Mouse (Mus musculus): ENCODE data around the gene Vmn2r87. TPM values are rescaled to one million over a fixed set of nuclear protein-coding genes. Genes with fewer than 3 reads are reported as not detected.
A peak's percentile ranks its signal among the peaks of the same experiment; 100 is the strongest.
"Not testable (repeated sequence)": the region's sequence is repeated elsewhere in the genome, so short reads cannot be mapped to it uniquely, and the experiment has no call there.

Gene Vmn2r87
- not detected for polyA plus RNA-seq (2012; fragmentation: generic; extraction: Trizol)
- long read RNA-seq, experiment 1, result 0 reads
- long read RNA-seq, experiment 2, result 0 reads

- Histone ChIP-seq H3ac (ENCODE audit: control insufficient read depth, insufficient read length, low read depth) (no peak within 1 kb of the TSS), H3K4me3 (ENCODE audit: insufficient read depth, poor library complexity, severe bottlenecking) (no peak within 1 kb of the TSS), H3K79me3 (ENCODE audit: low read depth) (no peaks in the 10 kb centered on the region), H3K79me2 (ENCODE audit: control insufficient read depth, insufficient read depth) (no peaks in the 10 kb centered on the region), H3K27me3 (ENCODE audit: control insufficient read depth, insufficient read depth, insufficient read length) (no peaks in the 10 kb centered on the region), H3K36me3 (ENCODE audit: control insufficient read depth, insufficient read depth) (no peaks in the 10 kb centered on the region)
- TF ChIP-seq MYOG (IDR thresholded peaks at IDR 0.05; ENCODE audit: control insufficient read depth, extremely low read depth, insufficient read length) (no peak), MAX (IDR thresholded peaks at IDR 0.05) (no peak), MYOD1 (IDR thresholded peaks at IDR 0.05; ENCODE audit: control insufficient read depth, insufficient read length, low read depth) (no peak), CTCF (IDR thresholded peaks at IDR 0.05; ENCODE audit: control insufficient read depth, insufficient read depth, insufficient read length) (no peak), FOSL1 (IDR thresholded peaks at IDR 0.05; ENCODE audit: insufficient read depth, low read length, poor library complexity, severe bottlenecking) (no peak), USF1 (IDR thresholded peaks at IDR 0.05; ENCODE audit: low read depth) (no peak), CEBPB (IDR thresholded peaks at IDR 0.05; ENCODE audit: low read depth) (no peak)
Measured at GRCm38 (mm10) chr10:130497296-130497695, at the start of gene Vmn2r87. Vmn2r87 (minus strand) TSS chr10:130497396.

GRCm38 (mm10) chr10:130544331-130544730, 47.1 kb upstream of the Vmn2r87 start:
- H3ac ChIP-seq (ENCODE audit: control insufficient read depth, insufficient read length, low read depth); H3K27me3 ChIP-seq (ENCODE audit: control insufficient read depth, insufficient read depth, insufficient read length); H3K4me3 ChIP-seq (ENCODE audit: insufficient read depth, poor library complexity, severe bottlenecking); H3K36me3 ChIP-seq (ENCODE audit: control insufficient read depth, insufficient read depth): not testable (repeated sequence)
- H3K79me2 ChIP-seq (ENCODE audit: control insufficient read depth, insufficient read depth), result peaks cover 42% of the 10 kb centered on the region
- peaks cover 10% of the 10 kb centered on the region for H3K79me3 ChIP-seq (ENCODE audit: low read depth)

GRCm38 (mm10) chr10:130541931-130542691, 44.9 kb upstream of the Vmn2r87 start:
- H3ac ChIP-seq (ENCODE audit: control insufficient read depth, insufficient read length, low read depth), result peak overlapping the region; percentile 90
- not testable (repeated sequence) for H3K36me3 ChIP-seq (ENCODE audit: control insufficient read depth, insufficient read depth)
- TF ChIP-seq MAX (IDR thresholded peaks at IDR 0.05) (peak; percentile 58), USF1 (IDR thresholded peaks at IDR 0.05; ENCODE audit: low read depth) (peak; percentile 1)

GRCm38 (mm10) chr10:130536101-130536500, 38.9 kb upstream of the Vmn2r87 start:
- Histone ChIP-seq H3K27me3 (ENCODE audit: control insufficient read depth, insufficient read depth, insufficient read length) (no peaks in the 10 kb centered on the region), H3K79me3 (ENCODE audit: low read depth) (no peaks in the 10 kb centered on the region), H3K4me3 (ENCODE audit: insufficient read depth, poor library complexity, severe bottlenecking) (no peak overlapping the region), H3K36me3 (ENCODE audit: control insufficient read depth, insufficient read depth) (no peaks in the 10 kb centered on the region), H3ac (ENCODE audit: control insufficient read depth, insufficient read length, low read depth) (no peak overlapping the region), H3K79me2 (ENCODE audit: control insufficient read depth, insufficient read depth) (no peaks in the 10 kb centered on the region)
- no peak for TF ChIP-seq FOSL1 (IDR thresholded peaks at IDR 0.05; ENCODE audit: insufficient read depth, low read length, poor library complexity, severe bottlenecking)
- no peak for TF ChIP-seq MYOD1 (IDR thresholded peaks at IDR 0.05; ENCODE audit: control insufficient read depth, insufficient read length, low read depth)
- no peak for TF ChIP-seq MAX (IDR thresholded peaks at IDR 0.05)
- TF ChIP-seq CTCF (IDR thresholded peaks at IDR 0.05; ENCODE audit: control insufficient read depth, insufficient read depth, insufficient read length), result no peak
- no peak for TF ChIP-seq MYOG (IDR thresholded peaks at IDR 0.05; ENCODE audit: control insufficient read depth, extremely low read depth, insufficient read length)
- TF ChIP-seq CEBPB (IDR thresholded peaks at IDR 0.05; ENCODE audit: low read depth), result no peak
- TF ChIP-seq USF1 (IDR thresholded peaks at IDR 0.05; ENCODE audit: low read depth), result no peak

More at GRCm38 (mm10) chr10:130541931-130542691, 44.9 kb upstream of the Vmn2r87 start:
- Histone ChIP-seq H3K4me3 (ENCODE audit: insufficient read depth, poor library complexity, severe bottlenecking) (peak overlapping the region; percentile 55), H3K79me2 (ENCODE audit: control insufficient read depth, insufficient read depth) (peaks cover 42% of the 10 kb centered on the region)
- H3K27me3 ChIP-seq (ENCODE audit: control insufficient read depth, insufficient read depth, insufficient read length); H3K79me3 ChIP-seq (ENCODE audit: low read depth): not testable (repeated sequence)

- H3K36me3 ChIP-seq (ENCODE audit: control insufficient read depth, insufficient read depth), result no peaks in the 10 kb centered on the region
- no peaks in the 10 kb centered on the region for H3K79me2 ChIP-seq (ENCODE audit: control insufficient read depth, insufficient read depth)
- H3ac ChIP-seq (ENCODE audit: control insufficient read depth, insufficient read length, low read depth), result no peak overlapping the region
- TF ChIP-seq MYOG (IDR thresholded peaks at IDR 0.05; ENCODE audit: control insufficient read depth, extremely low read depth, insufficient read length), result no peak
- no peak for TF ChIP-seq MAX (IDR thresholded peaks at IDR 0.05)
- TF ChIP-seq CTCF (IDR thresholded peaks at IDR 0.05; ENCODE audit: control insufficient read depth, insufficient read depth, insufficient read length), result no peak
- TF ChIP-seq USF1 (IDR thresholded peaks at IDR 0.05; ENCODE audit: low read depth), result no peak
- no peak for TF ChIP-seq CEBPB (IDR thresholded peaks at IDR 0.05; ENCODE audit: low read depth)
- no peak for TF ChIP-seq MYOD1 (IDR thresholded peaks at IDR 0.05; ENCODE audit: control insufficient read depth, insufficient read length, low read depth)
- no peak for TF ChIP-seq FOSL1 (IDR thresholded peaks at IDR 0.05; ENCODE audit: insufficient read depth, low read length, poor library complexity, severe bottlenecking)
- H3K27me3 ChIP-seq (ENCODE audit: control insufficient read depth, insufficient read depth, insufficient read length), result no peaks in the 10 kb centered on the region
- H3K4me3 ChIP-seq (ENCODE audit: insufficient read depth, poor library complexity, severe bottlenecking), result no peak overlapping the region
- H3K79me3 ChIP-seq (ENCODE audit: low read depth), result no peaks in the 10 kb centered on the region
Measured at GRCm38 (mm10) chr10:130527926-130528325, 30.7 kb upstream of the Vmn2r87 start.

- H3K79me3 ChIP-seq (ENCODE audit: low read depth), result no peaks in the 10 kb centered on the region
- no peak overlapping the region for H3ac ChIP-seq (ENCODE audit: control insufficient read depth, insufficient read length, low read depth)
- no peak for TF ChIP-seq USF1 (IDR thresholded peaks at IDR 0.05; ENCODE audit: low read depth)
- no peak for TF ChIP-seq MYOG (IDR thresholded peaks at IDR 0.05; ENCODE audit: control insufficient read depth, extremely low read depth, insufficient read length)
- no peak for TF ChIP-seq MYOD1 (IDR thresholded peaks at IDR 0.05; ENCODE audit: control insufficient read depth, insufficient read length, low read depth)
- H3K27me3 ChIP-seq (ENCODE audit: control insufficient read depth, insufficient read depth, insufficient read length), result no peaks in the 10 kb centered on the region
- no peak overlapping the region for H3K4me3 ChIP-seq (ENCODE audit: insufficient read depth, poor library complexity, severe bottlenecking)
- H3K79me2 ChIP-seq (ENCODE audit: control insufficient read depth, insufficient read depth), result no peaks in the 10 kb centered on the region
- no peaks in the 10 kb centered on the region for H3K36me3 ChIP-seq (ENCODE audit: control insufficient read depth, insufficient read depth)
Measured at GRCm38 (mm10) chr10:130470311-130470760, 26.9 kb downstream of the Vmn2r87 start.

- H3K36me3 ChIP-seq (ENCODE audit: control insufficient read depth, insufficient read depth); H3K79me2 ChIP-seq (ENCODE audit: control insufficient read depth, insufficient read depth); H3ac ChIP-seq (ENCODE audit: control insufficient read depth, insufficient read length, low read depth); H3K27me3 ChIP-seq (ENCODE audit: control insufficient read depth, insufficient read depth, insufficient read length); H3K79me3 ChIP-seq (ENCODE audit: low read depth); H3K4me3 ChIP-seq (ENCODE audit: insufficient read depth, poor library complexity, severe bottlenecking): not testable (repeated sequence)
Measured at GRCm38 (mm10) chr10:130455950-130456349, 41.2 kb downstream of the Vmn2r87 start, which contains the start of gene Vmn2r86. Vmn2r86 (minus strand) TSS chr10:130456050.

Measured in C2C12 (cell line).